Mouse (Mus musculus) frontal cortex, adult (tissue): Measurements from ENCODE around the gene Bcl2.
"Not testable (repeated sequence)": the region's sequence is repeated elsewhere in the genome, so short reads cannot be mapped to it uniquely, and the experiment has no call there.

Source experiments
- ATAC-seq: cut with Nextera tagmentation; 2 replicates; pipeline ENCODE4 v1.9.2; 2017; ENCODE audit warnings: mild to moderate bottlenecking, moderate library complexity, mixed read lengths; ENCODE audit not compliant: low TSS enrichment

Gene Bcl2

GRCm38 (mm10) chr1:106559116-106559605, 154.9 kb downstream of the Bcl2 start:
- no peak for ATAC-seq

- no peak for ATAC-seq
These were observed 158.4 kb downstream of the Bcl2 start for GRCm38 (mm10) chr1:106555498-106556168.

DNA sequence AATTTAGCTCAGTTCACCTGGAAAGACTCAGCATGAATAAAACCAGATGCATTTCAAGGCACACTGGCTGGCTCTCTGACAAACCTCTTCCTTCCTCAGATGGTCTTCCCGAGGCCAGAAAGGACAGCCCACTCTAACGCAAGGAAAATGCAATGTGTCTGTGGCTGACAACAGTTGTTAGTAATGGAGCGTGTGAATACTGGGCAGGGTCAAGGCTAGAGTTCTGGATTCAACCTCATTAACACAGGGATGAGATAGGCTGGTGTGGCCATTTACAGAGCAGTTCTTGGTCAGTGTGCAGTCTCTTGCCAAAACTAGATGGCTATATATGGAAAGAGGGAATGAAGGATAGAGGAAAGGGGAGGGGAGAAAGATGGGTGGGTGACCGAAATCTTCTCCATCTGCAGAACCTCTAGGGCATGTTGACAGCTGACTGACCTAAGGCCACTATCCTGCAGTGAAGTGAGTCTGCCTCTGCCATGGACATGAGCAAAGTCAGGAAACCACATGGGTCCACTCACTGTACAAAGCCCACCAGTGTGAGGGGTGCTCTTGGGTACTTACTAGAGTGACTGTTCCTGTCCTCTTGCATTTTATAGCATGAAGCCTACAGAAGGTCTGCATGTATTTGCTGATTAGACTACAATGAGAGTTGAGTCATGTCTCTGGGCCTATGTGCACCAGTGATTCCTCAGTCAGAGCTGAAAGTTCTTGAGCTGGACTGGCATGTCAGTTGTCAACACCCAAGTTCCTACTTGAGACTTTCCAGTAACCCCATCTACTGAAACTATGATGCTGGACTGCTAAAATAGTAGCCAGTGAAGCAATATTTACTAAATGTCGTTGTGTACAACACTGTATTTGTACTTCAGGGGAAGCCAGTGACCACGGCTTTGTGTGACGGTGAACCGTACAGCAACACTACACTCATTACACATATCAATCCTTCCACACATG, 159.9 kb downstream of the Bcl2 start:
- no peak for ATAC-seq

GRCm38 (mm10) chr1:106552856-106553255, 161.2 kb downstream of the Bcl2 start:
- no peak for ATAC-seq

DNA sequence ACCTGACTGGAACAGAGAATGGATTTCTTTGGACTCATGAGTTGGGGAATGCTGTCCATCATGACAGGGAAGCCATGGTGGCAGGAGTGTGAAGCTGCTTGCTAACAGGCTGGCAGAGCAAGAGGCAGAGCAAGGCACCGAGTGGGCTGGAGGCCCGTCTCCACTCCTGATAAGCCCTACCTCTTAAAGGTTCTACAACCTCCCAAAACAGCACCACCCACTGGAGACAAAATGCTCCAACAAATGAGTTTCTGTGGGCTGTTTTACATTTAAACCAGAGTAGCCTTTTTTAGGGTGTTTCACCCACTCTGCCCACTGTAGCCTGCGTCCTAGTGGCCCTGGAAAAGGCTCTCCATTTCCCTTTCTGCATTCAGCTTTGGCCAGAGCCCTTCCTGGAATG, 163.5 kb downstream of the Bcl2 start:
- peak; percentile 32; the same call in 1 of the 2 replicates for ATAC-seq

DNA sequence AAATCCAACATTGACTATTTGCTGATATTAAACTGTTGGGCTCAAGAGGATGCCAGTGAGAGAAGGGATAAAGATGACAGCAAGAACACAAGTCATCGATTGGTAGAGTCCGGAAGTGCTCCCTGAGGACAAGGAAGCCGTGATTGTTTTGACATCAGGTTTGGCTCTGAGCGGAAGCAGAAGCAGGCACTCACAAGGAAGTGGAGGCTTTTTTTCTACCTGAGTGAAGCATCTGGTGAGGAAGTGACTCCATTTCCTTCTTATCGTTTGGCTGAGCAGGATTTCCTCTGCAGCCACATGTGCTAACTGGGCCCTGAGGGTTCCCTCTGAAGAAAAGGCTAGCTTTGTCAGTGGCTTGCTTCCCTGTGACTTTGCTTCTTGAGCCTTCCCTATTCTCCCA, 165.0 kb downstream of the Bcl2 start:
- no peak for ATAC-seq

- peak; percentile 69 for ATAC-seq
These were observed 169.1 kb downstream of the Bcl2 start for GRCm38 (mm10) chr1:106544817-106545612.

DNA sequence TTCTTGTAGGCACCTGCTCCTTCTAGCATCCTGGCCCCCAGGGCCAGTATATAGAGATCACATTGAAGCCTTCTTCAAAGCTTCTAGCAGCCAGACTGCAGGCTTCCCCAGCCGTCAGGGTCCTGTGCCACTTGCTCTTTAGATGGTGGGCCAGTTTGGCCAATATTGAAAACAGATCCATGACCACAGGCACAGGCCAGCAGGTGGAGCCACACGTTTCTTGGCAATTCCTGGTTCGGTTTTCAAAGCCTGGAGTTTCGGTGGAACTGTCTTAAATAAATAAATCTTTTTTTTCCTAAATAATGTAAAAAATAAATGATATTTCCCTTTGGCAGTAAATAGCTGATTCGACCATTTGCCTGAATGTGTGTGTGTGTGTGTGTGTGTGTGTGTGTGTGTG, 171.3 kb downstream of the Bcl2 start:
- no peak for ATAC-seq

DNA sequence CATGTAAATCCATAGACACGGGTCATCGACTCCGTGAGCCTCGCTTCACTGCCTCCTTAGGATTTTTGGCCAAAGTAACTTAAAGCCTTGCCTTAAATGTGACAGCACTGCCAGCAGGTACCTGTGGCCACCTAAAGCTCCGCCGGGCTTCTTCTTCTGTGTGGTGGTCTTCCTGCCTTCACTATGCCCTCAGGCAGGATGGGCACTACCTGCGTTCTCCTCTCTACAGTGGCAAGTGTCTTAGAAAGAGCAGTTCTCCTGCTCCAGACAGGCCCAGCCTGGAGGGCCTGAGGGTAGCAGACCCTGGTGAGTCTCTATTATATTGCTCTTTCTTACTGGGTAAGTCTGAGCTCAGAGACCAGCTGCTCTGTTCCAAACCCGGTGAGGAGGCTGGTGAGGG, 172.2 kb downstream of the Bcl2 start:
- ATAC-seq, result no peak

- ATAC-seq, result no peak
These were observed 173.9 kb downstream of the Bcl2 start for GRCm38 (mm10) chr1:106540130-106540529.

GRCm38 (mm10) chr1:106539029-106539428, 175.0 kb downstream of the Bcl2 start:
- ATAC-seq, result no peak

- not testable (repeated sequence) for ATAC-seq
These were observed 179.2 kb downstream of the Bcl2 start for GRCm38 (mm10) chr1:106534835-106535234.

- ATAC-seq, result no peak
These were observed 184.5 kb downstream of the Bcl2 start for GRCm38 (mm10) chr1:106529570-106529969.

GRCm38 (mm10) chr1:106527537-106527936, 186.5 kb downstream of the Bcl2 start:
- no peak for ATAC-seq

DNA sequence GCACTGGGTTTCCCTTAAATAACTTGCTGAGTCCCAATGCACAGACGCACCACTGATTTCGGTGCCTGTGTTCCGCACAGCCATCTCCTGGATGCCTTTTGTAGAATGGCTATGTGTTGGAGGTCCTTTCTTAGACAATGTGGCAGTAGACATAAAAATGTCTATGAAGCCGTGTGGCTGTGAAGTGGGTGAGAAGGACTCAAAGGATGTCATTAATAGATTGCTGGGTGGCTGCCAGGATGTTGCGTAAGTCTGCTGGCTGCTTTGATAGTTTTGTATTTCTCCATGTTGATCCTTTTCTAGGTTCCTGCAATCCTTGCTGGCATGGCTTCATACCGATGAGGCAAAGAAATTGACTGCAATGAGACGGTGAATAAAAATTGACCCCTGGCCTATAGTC, 187.3 kb downstream of the Bcl2 start:
- peak; percentile 24; the same call in 1 of the 2 replicates for ATAC-seq

GRCm38 (mm10) chr1:106526112-106526511, 188.0 kb downstream of the Bcl2 start:
- ATAC-seq, result no peak

- ATAC-seq, result no peak
These were observed 190.3 kb downstream of the Bcl2 start for GRCm38 (mm10) chr1:106523741-106524140.

GRCm38 (mm10) chr1:106523009-106523408, 191.1 kb downstream of the Bcl2 start:
- ATAC-seq, result no peak

DNA sequence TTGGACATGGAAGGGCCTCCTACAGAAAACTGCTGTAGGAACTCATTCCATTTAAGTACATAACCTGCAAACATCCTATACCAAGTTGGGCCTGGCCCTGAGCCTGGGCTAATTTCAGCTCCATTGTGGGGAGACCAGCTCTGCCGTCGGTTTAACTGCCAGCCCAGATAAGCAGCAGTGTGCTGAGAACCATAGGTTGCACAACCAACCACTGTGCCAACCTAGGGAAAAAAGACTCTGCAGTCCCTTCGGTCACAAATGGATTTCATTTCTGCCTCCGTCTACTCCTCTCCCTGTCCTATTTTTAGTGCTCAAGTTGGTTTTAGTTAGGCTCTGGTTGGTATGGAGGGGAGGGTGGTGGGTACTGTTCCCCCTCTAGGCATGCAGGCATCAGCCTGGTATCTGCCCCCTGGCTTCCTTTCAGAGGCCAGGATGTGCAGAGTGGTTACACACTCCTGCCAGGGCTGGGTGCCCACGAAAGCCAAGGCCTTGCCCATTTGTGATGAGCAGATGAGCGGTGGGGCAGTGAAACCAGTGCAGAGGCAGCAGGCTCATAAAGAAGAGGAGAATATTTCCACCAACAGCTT, 196.4 kb downstream of the Bcl2 start:
- no peak for ATAC-seq

DNA sequence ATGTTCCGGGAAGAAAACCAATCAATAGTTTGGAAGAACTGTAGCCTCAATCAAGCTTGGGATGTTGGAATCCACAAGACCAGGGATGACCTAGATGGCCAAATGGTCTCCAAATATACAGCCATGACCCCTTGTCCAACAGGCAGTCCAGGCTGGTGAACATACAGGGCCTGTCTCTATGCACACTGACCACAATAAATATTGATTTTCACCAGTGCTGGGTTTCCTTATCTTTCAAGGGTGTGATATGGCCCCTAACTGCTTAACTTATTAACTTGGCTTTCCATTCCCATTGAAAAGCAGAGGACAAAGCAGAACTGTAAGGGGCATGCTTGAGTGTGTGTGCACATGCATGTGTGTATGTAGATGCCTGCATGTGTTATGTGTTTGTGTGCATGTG, 197.0 kb downstream of the Bcl2 start:
- no peak for ATAC-seq

DNA sequence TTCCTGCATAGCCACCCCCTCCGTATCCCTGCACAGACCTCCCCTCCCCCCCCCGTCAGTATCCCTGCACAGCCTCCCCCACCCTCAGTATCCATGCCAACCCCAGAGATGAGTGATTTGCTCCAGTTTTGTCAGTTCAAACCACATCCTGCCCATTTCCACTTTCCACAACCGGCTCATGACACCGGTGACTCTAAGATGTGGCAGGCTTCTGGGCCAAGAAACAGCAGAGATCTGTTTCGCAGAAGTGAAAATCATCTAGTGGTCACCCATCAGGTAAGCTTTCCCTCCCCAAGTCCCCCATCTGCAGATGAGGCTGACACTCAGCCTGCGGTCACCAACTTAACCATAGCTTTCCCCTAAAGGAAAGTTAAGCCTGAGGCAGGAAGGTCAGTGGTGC, 198.5 kb downstream of the Bcl2 start:
- ATAC-seq, result no peak
